Mouse (Mus musculus): ENCODE measurements around the gene Gm7861.
"Not testable (repeated sequence)": the region's sequence is repeated elsewhere in the genome, so short reads cannot be mapped to it uniquely, and the experiment has no call there.

The Gm7861 gene

DNA sequence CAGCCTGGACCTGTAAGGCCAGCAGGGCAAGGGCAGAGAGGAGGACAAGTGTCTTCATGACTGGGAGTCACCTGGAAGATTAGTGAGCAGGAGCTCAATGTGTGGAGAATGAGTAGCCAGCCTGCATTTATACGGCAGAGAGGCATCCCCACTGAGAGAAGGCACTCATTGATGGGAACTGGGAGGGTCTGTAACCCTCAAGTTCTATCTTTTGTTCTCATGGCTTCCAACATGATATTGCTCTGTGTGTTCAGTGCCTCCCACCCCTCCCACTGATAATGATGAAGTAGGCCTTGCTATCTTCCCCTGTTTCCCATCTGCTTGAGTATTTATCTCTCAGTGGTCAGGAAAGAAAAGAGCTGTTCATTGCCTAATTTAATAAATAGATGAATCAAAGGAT is at the start of gene Gm7861:
Gene Gm7861, minus strand, starts transcription at position 101 of the 400 bp plus-strand sequence.
- DNase-seq (ENCODE audit: low spot score in 2 of 2) = not testable (repeated sequence)

DNA sequence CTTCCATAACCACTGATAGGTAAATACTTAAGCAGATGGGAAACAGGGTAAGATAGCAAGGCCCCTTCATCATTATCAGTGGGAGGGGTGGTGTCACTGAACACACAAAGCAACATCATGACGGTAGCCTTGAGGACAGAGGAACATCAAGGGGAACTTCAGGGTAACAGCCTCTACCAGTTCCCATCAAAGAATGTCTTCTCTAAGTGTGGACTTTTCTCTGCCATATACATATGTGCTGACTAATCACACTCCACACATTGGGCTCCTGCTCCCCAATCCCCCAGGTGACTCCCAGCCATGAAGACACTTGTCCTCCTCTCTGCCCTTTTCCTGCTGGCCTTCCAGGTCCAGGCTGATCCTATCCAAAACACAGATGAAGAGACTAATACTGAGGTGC is 23.6 kb upstream of the Gm7861 start, which contains the start of gene Defa26:
Gene Defa26, plus strand, starts transcription at position 301 of the 400 bp plus-strand sequence.
- DNase-seq (ENCODE audit: low spot score in 2 of 2) = not testable (repeated sequence)

DNA sequence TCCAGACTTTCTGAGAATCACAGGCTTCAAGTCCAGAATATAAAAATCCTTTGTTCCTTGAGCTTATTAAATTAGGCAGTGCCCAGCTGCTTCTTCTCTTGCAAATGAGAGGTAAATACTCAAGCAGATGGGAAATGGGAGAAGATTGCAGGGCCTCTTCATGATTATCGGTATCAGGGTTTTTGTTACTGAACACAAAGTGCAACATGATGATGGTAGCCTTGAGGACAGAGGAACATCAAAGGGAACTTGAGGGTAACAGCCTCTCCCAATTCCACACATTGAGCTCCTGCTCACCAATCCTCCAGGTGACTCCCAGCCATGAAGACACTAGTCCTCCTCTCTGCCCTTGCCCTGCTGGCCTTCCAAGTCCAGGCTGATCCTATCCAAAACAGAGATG is 11.6 kb downstream of the Gm7861 start, which contains the start of gene Defa28:
Gene Defa28, plus strand, starts transcription at position 301 of the 400 bp plus-strand sequence.
- not testable (repeated sequence) for DNase-seq (ENCODE audit: low spot score in 2 of 2)

DNA sequence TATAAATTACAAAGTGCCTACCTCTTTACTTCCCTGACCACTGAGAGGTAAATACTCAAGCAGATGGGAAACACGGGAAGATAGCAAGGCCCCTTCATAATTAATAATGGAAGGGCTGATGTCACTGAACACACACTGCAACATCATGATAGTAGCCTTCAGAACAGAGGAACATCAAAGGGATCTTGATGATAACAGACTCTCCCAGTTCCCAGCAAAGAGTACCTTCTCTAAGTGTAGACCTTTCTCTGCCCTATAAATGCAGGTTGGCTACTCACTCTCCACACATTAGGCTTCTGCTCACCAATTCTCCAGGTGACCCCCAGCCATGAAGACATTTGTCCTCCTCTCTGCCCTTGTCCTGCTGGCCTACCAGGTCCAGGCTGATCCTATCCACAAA is 29.2 kb downstream of the Gm7861 start, which contains the start of gene Defa37:
Gene Defa37, plus strand, starts transcription at position 301 of the 400 bp plus-strand sequence.
- DNase-seq (ENCODE audit: low spot score in 2 of 2) = not testable (repeated sequence)

Measured in frontal cortex, postnatal 36 days (tissue).